Mouse (Mus musculus) megakaryocyte, embryonic 14.5 days (primary cell): ENCODE measurements around the gene Kcng3.

ENCODE experiments used
- FLI1 ChIP-seq: IDR thresholded peaks from 2 replicates; pipeline ENCODE4 v1.6.1; 2012; ENCODE audit warnings: low read length, inconsistent platforms, mixed read lengths
- GATA1 ChIP-seq: IDR thresholded peaks from 3 replicates; pipeline ENCODE4 v1.6.1; 2012; ENCODE audit warnings: mixed read lengths, low read length, inconsistent platforms, borderline replicate concordance

- TF ChIP-seq GATA1: no peak
- TF ChIP-seq FLI1: no peak
Measured at GRCm38 (mm10) chr17:83632653-83633570, 1.2 kb upstream of the Kcng3 start.
